Mouse (Mus musculus): ENCODE data around the gene Cog3. TPM values are rescaled to one million over a fixed set of nuclear protein-coding genes. Genes with fewer than 3 reads are reported as not detected.

The Cog3 gene
- total RNA-seq, 2 experiments from 2014 or later, result 25.3 to 26.0 TPM

DNA sequence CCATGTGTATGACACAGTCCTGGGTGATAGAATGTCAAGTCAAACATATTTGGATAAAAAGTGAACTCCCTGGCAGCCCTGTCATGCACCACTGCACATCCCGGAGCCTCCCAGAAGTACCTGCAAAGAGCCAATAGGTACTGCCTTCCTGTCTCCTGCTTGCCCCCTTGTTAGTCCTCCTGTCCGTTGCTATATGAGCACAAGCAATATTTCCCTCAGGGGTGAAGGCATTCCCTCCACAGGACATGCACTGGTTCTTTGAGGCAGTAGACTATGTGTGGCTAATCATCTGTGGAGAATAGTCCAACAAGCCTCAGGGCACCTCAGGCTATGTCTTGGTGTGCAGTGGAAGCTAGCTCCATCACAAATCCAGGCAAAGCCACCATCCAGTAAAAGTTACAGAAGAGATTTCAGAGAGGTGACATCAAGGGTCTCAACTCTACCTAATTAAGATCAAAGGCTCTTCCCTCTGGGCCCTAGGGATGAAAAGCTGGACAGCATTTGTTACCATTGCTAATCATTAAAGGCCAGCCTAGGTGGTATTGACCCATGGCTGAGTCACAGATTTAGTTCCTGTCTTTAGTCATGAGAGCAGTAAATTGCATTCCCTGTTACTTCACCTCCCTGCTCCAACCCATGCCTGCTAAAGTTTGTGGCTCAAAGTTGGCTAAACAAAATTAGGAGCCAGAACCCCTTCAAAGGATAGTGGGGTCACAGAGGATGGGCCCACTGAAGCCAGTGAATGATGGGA, 88.7 kb downstream of the Cog3 start:
- TF ChIP-seq CTCF (IDR thresholded peaks at IDR 0.05), result no peak
- DNase-seq (ENCODE audit: extremely low spot score in 1 of 2, low spot score in 2 of 2), result no peak
- Histone ChIP-seq H3K4me3 (no peak overlapping the region), H3K27ac (no peak overlapping the region)
- intact Hi-C loops (cut with DNase I), result no loop called here

DNA sequence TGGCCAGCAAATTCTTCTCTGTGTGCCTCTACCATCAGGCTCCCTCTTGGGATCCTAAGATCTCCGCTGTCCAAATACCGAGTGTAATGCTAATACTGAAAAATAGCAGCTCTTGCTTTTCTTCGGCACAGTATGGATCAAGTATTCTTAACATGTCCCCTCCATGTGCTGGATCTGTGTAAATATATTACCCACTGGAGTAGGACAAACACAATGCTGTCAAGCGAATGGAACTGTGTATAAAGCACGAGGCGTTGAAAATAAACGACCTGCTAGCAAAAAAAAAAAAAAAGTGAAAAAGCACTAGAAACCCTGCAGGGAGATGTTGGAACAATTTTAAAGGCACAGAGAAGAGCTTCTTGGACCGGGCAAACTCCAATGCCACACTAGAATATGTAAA, 92.8 kb downstream of the Cog3 start:
- intact Hi-C loops (cut with DNase I), result no loop called here
- no peak overlapping the region for H3K27ac ChIP-seq
- no peak for TF ChIP-seq CTCF (IDR thresholded peaks at IDR 0.05)
- no peak overlapping the region for H3K4me3 ChIP-seq
- no peak for DNase-seq (ENCODE audit: extremely low spot score in 1 of 2, low spot score in 2 of 2)

DNA sequence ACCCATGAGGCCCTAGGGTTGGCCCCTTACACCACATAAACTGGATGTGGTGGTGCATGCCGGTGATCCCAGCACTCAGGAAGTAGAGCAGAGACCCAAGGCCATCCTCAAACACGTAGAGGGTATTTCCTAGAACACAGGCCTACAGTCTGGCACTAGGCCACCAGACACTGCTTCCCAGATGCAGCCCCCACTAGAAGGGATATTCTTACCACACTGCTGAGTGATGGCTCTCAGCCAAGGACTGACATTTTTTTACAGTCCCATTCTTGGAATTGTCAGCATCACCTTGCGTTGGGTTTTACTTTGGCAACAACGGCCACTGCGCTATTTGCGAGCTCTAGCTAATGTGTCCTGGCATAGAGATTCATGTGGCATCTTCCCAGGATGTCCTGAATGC, 93.4 kb downstream of the Cog3 start:
- DNase-seq (ENCODE audit: extremely low spot score in 1 of 2, low spot score in 2 of 2), result no peak
- intact Hi-C loops (cut with DNase I), result no loop called here
- Histone ChIP-seq H3K4me3 (no peak overlapping the region), H3K27ac (no peak overlapping the region)
- TF ChIP-seq CTCF (IDR thresholded peaks at IDR 0.05), result no peak

Other genes with a start within 250 kb of the Cog3 start
- not detected for gene Spert, start 161.4 kb downstream of the Cog3 start, total RNA-seq (2021)
- not detected for gene Erich6b, start 112.3 kb downstream of the Cog3 start, total RNA-seq (2021)
- gene Slc25a30, start 32.5 kb upstream of the Cog3 start, total RNA-seq (2021), result 10 to 100 TPM; 10.6 to 12.2 TPM
- gene Tpt1, start 90.6 kb upstream of the Cog3 start, total RNA-seq (2021), result 100 to 1,000 TPM; 975 to 978 TPM
- gene Kctd4, start 200.5 kb upstream of the Cog3 start, total RNA-seq (2021), result 10 to 100 TPM; 18.6 to 19.7 TPM